Mouse (Mus musculus): ENCODE data around the gene Nudt16l1.

DNA sequence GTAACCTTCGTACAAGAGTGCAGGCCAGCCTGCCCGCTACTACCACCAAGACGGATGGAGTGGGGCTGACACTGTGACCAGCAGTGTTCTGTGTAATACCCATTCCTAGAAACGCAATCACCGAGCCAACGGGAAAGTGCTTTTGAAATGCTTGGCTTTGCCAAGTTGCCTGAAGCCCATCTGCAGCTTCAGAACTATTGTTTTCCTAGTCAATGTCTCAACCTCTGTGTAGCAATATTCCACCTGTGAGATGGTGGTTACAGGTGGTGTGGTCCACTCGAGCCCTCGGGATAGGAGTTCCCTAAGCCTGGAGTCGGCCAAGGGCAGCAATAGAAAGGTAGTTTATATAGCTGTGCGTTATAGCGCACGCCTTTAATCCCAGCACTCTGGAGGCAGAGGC lies 46.2 kb downstream of the Nudt16l1 start:
- no peak for TF ChIP-seq CTCF (IDR thresholded peaks at IDR 0.05; ENCODE audit: borderline replicate concordance, extremely low read depth, insufficient read depth, insufficient read length)
- TF ChIP-seq POLR2A (IDR thresholded peaks at IDR 0.05; ENCODE audit: borderline replicate concordance, extremely low read depth, insufficient read depth, insufficient read length, poor library complexity, severe bottlenecking) = no peak

Data from brain, embryonic 14.5 days (tissue).